In the genomic region with DNA sequence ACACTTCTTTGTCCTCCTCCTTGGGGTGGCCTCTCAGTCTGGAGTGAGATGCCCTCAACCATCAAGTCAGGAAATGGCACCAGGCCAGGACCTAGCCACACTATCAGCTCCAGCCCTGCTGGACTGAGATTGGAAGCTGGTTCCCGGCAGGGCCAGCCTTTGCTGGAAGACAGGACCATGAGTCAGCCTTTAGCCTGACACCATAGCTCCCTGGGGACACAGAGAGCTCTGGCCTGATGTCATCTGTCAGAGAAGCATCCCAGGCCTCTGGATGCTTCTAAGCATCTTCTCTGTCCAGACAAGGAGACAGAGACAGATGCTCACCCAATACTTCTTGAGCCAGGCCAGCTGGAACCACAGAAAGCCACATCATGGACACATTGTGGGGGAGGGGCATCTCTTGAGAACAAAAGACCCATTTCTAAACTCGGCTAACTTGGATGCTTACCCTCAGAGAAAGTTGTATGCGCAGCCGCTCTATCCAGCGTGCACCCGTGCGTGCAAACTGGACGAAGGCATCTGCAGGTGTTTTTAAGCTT, we compare ENCODE assay signal across 8 mouse cellular contexts. TPM values are rescaled to one million over a fixed set of nuclear protein-coding genes. Genes with fewer than 3 reads are reported as not detected.
DNase-seq lines count a peak whose midpoint lies in the region; ATAC-seq lines count a peak whose summit lies in the region.

No protein-coding gene starts in this region.

- H3K4me1 ChIP-seq in heart, embryonic 13.5 days = peaks cover 49% of the 10 kb centered on the region
- H3K4me1 ChIP-seq in midbrain, embryonic 15.5 days = peaks cover 34% of the 10 kb centered on the region
- peaks cover 9% of the 10 kb centered on the region for H3K4me1 ChIP-seq in intestine, embryonic 15.5 days (replicated peaks)

- WGBS in heart, embryonic 13.5 days = 60% methylated on average over 8 of the region's 8 CpGs
- 8% methylated on average over 8 of the region's 8 CpGs for WGBS in midbrain, embryonic 15.5 days
- 70% methylated on average over 8 of the region's 8 CpGs for WGBS in intestine, embryonic 15.5 days

- H3K4me2 ChIP-seq in heart, embryonic 13.5 days = peak overlapping the region; percentile 65; the same call in 1 of the 2 replicates
- peak overlapping the region; percentile 95 for H3K4me2 ChIP-seq in midbrain, embryonic 15.5 days
- H3K4me2 ChIP-seq in intestine, embryonic 15.5 days (replicated peaks) = no peak overlapping the region

- ATAC-seq in heart, embryonic 13.5 days (ENCODE audit: extremely low read depth, insufficient number of reproducible peaks, low FRiP score, low TSS enrichment) = no peak
- no peak for ATAC-seq in midbrain, embryonic 15.5 days (replicated peaks)
- ATAC-seq in intestine, embryonic 15.5 days = no peak

- no peaks in the 10 kb centered on the region for H3K36me3 ChIP-seq in heart, embryonic 13.5 days
- H3K36me3 ChIP-seq in midbrain, embryonic 15.5 days (replicated peaks) = no peaks in the 10 kb centered on the region
- H3K36me3 ChIP-seq in intestine, embryonic 15.5 days = no peaks in the 10 kb centered on the region

- H3K27me3 ChIP-seq in heart, embryonic 13.5 days (replicated peaks) = peaks cover 61% of the 10 kb centered on the region
- H3K27me3 ChIP-seq in midbrain, embryonic 15.5 days (replicated peaks) = no peaks in the 10 kb centered on the region
- peaks cover 63% of the 10 kb centered on the region for H3K27me3 ChIP-seq in intestine, embryonic 15.5 days (replicated peaks)

- intact Hi-C loops in left cerebral cortex, postnatal 4 days (cut with DNase I) = no loop called here

- no peaks in the 10 kb centered on the region for H3K9me3 ChIP-seq in heart, embryonic 13.5 days
- H3K9me3 ChIP-seq in midbrain, embryonic 15.5 days = no peaks in the 10 kb centered on the region
- no peaks in the 10 kb centered on the region for H3K9me3 ChIP-seq in intestine, embryonic 15.5 days

- no peak overlapping the region for H3K9ac ChIP-seq in heart, embryonic 13.5 days
- peak overlapping the region; percentile 94 for H3K9ac ChIP-seq in midbrain, embryonic 15.5 days
- no peak overlapping the region for H3K9ac ChIP-seq in intestine, embryonic 15.5 days

- peak; percentile 79 for DNase-seq in left cerebral cortex, postnatal 4 days
- no peak for DNase-seq in left cerebral cortex, adult 8-10 months (ENCODE audit: low spot score in 2 of 2)
- peak; percentile 68 for DNase-seq in NIH3T3 (ENCODE audit: low read depth)
- DNase-seq in embryo, embryonic 11 days = peak; percentile 72
- no peak for DNase-seq in thymus, postnatal 14 days

- H3K27ac ChIP-seq in heart, embryonic 13.5 days (replicated peaks) = 0 out of 2 replicates have a peak overlapping the region, but pooled peaks have one; percentile 6
- H3K27ac ChIP-seq in midbrain, embryonic 15.5 days = peak overlapping the region; percentile 98
- H3K27ac ChIP-seq in intestine, embryonic 15.5 days = no peak overlapping the region

- H3K4me3 ChIP-seq in heart, embryonic 13.5 days = no peak overlapping the region
- H3K4me3 ChIP-seq in midbrain, embryonic 15.5 days = peak overlapping the region; percentile 74
- no peak overlapping the region for H3K4me3 ChIP-seq in intestine, embryonic 15.5 days (replicated peaks)

RNA-seq across cellular contexts. Expression of gene Tubb3, which starts 1.1 kb away (rescaled TPM):
- 1,000 to 10,000 TPM; 2,432 to 2,471 TPM for total RNA-seq in left cerebral cortex, postnatal 4 days (2021)
- 100 to 1,000 TPM; 381 to 406 (median 387) TPM for total RNA-seq in left cerebral cortex, adult 8-10 months (2022)
- polyA plus RNA-seq in heart, embryonic 13.5 days (2015; fragmentation: Nextera tagmentation; extraction: Ambion mirVana) = 4.1 and 4.9 TPM in 2 replicates
- polyA plus RNA-seq in midbrain, embryonic 15.5 days (2015; fragmentation: Nextera tagmentation; extraction: Ambion mirVana) = 2,127 and 2,170 TPM in 2 replicates
- 59.1 and 63.8 TPM in 2 replicates for polyA plus RNA-seq in intestine, embryonic 15.5 days (2015; fragmentation: Nextera tagmentation; extraction: Ambion mirVana)

RNA-seq across cellular contexts. Expression of gene Mc1r, which starts 3.2 kb away (rescaled TPM):
- total RNA-seq in left cerebral cortex, postnatal 4 days (2021) = not detected
- not detected for total RNA-seq in left cerebral cortex, adult 8-10 months (2022)
- not detected in 2 replicates for polyA plus RNA-seq in heart, embryonic 13.5 days (2015; fragmentation: Nextera tagmentation; extraction: Ambion mirVana)
- 0.10 and 0.17 TPM in 2 replicates for polyA plus RNA-seq in midbrain, embryonic 15.5 days (2015; fragmentation: Nextera tagmentation; extraction: Ambion mirVana)
- polyA plus RNA-seq in intestine, embryonic 15.5 days (2015; fragmentation: Nextera tagmentation; extraction: Ambion mirVana) = 0.04 TPM in 1 of 2 replicates, not detected in the other

RNA-seq across cellular contexts. Expression of gene Def8, which starts 13.2 kb away (rescaled TPM):
- total RNA-seq in left cerebral cortex, postnatal 4 days (2021) = 10 to 100 TPM; 68.3 to 70.1 TPM
- total RNA-seq in left cerebral cortex, adult 8-10 months (2022) = 10 to 100 TPM; 54.1 to 61.0 (median 57.0) TPM
- polyA plus RNA-seq in heart, embryonic 13.5 days (2015; fragmentation: Nextera tagmentation; extraction: Ambion mirVana) = 30.4 and 31.1 TPM in 2 replicates
- polyA plus RNA-seq in midbrain, embryonic 15.5 days (2015; fragmentation: Nextera tagmentation; extraction: Ambion mirVana) = 48.4 and 49.8 TPM in 2 replicates
- 26.0 and 26.4 TPM in 2 replicates for polyA plus RNA-seq in intestine, embryonic 15.5 days (2015; fragmentation: Nextera tagmentation; extraction: Ambion mirVana)

RNA-seq across cellular contexts. Expression of gene Tcf25, which starts 36.6 kb away (rescaled TPM):
- 100 to 1,000 TPM; 334 to 346 TPM for total RNA-seq in left cerebral cortex, postnatal 4 days (2021)
- total RNA-seq in left cerebral cortex, adult 8-10 months (2022) = 100 to 1,000 TPM; 555 to 559 (median 558) TPM
- 136 and 141 TPM in 2 replicates for polyA plus RNA-seq in heart, embryonic 13.5 days (2015; fragmentation: Nextera tagmentation; extraction: Ambion mirVana)
- 324 and 331 TPM in 2 replicates for polyA plus RNA-seq in midbrain, embryonic 15.5 days (2015; fragmentation: Nextera tagmentation; extraction: Ambion mirVana)
- 147 and 170 TPM in 2 replicates for polyA plus RNA-seq in intestine, embryonic 15.5 days (2015; fragmentation: Nextera tagmentation; extraction: Ambion mirVana)

Comparison
In these comparisons a context has a peak if more than half of its experiments do, and no peak if none do; other contexts are left out.
1. DNase-seq: peak in left cerebral cortex, postnatal 4 days (single experiment), NIH3T3 (single experiment) and embryo, embryonic 11 days (single experiment); none in left cerebral cortex, adult 8-10 months (0 of 2) and thymus, postnatal 14 days (single experiment).
2. RNA of gene Tubb3, which starts 1.1 kb away (polyA plus RNA-seq): 2,127 to 2,170 TPM in midbrain, embryonic 15.5 days; 59.1 to 63.8 TPM in intestine, embryonic 15.5 days and 4.1 to 4.9 TPM in heart, embryonic 13.5 days; every median in the first group is over 10 times any median in the second.